Mouse (Mus musculus): Measurements from ENCODE around the gene Ripk3. TPM values are rescaled to one million over a fixed set of nuclear protein-coding genes. Genes with fewer than 3 reads are reported as not detected.

The Ripk3 gene
- 42.5 and 51.4 TPM in 2 replicates for polyA plus RNA-seq (2014; fragmentation: Nextera tagmentation; extraction: Ambion mirVana)

DNA sequence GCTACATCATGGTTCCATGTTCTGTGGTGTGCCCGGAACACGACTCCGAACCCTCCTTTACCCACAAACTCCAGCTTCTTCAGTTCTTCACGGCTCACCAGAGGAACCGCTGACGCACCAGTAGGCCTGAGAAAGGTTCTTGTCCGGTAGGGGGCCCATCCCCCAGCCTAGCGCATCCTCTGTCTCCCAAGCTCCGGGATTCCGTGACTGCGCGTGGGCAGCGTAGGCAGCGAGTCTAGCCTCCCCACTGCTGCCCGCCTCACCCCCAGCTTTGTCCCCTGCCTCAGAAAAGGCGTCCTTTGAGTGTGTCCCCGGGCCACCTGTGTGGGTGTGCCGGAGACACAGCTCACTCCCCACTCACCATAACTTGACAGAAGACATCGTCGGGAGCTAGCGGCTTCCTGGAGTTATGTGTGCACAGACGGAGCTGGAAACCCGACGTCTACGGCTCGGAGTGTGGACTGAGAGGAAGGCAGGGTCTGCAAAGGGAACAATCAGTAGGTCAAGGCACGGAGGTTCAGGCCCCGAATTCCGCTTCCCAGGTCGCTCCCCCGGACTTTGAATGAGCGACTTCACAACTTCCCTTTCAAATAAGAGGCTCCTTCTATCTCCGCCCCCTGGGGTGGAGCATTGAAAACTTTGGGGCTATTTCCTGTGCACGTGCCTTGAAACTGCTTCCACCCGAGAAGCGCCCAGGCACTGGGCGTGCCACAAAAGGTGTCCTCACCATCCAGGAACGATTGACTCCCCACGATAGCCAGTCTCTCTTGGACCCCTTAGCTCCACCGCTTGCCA, at the start of gene Ripk3:
Ripk3 (minus strand) TSS at position 610 of the 795 bp plus-strand sequence.
- peaks cover 18% of the 10 kb centered on the region; the same call in 1 of the 2 replicates for H3K27me3 ChIP-seq (ENCODE audit: insufficient read depth, low read length)
- H3K36me3 ChIP-seq (ENCODE audit: insufficient read depth), result no peaks in the 10 kb centered on the region
- WGBS, result 4% methylated on average over 40 of the region's 40 CpGs
- no peaks in the 10 kb centered on the region for H3K9me3 ChIP-seq (ENCODE audit: low read depth, low read length)
- H3K4me3 ChIP-seq (ENCODE audit: low read depth, low read length), result peak within 1 kb of the TSS; percentile 44
- peaks cover 8% of the 10 kb centered on the region; the same call in 1 of the 2 replicates for H3K4me1 ChIP-seq (ENCODE audit: insufficient read depth)
- peak within 1 kb of the TSS; percentile 85 for H3K4me2 ChIP-seq
- TF ChIP-seq CTCF (IDR thresholded peaks at IDR 0.05; ENCODE audit: low read depth), result peak; percentile 20; the same call in 1 of the 2 replicates
- DNase-seq, result peak; percentile 79
- ATAC-seq (ENCODE audit: insufficient read depth), result peak; percentile 33; the same call in 1 of the 2 replicates
- peak within 1 kb of the TSS; percentile 46 for H3K9ac ChIP-seq
- no peak within 1 kb of the TSS for H3K27ac ChIP-seq (ENCODE audit: low read depth)

DNA sequence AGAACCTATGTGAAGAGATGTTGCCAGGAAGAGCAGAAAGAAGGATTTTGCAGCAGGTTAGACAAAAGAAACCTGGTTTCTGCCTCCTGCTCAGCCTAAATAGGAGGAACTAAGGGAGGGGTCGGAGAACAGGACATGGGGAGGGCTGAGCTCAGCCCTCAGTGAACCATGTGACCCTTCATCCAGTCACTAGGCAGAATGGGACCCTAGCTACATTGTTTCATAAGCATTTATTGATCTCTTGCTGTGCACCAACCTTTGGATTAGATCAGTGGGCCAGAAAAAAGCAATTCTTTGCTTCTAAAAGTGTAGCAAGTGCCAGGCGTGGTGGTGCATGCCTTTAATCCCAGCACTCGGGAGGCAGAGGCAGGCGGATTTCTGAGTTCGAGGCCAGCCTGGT, 49.6 kb upstream of the Ripk3 start:
- TF ChIP-seq CTCF (IDR thresholded peaks at IDR 0.05; ENCODE audit: low read depth), result no peak
- H3K27ac ChIP-seq (ENCODE audit: low read depth), result no peak overlapping the region
- peaks cover 10% of the 10 kb centered on the region for H3K36me3 ChIP-seq (ENCODE audit: insufficient read depth)
- H3K4me2 ChIP-seq, result no peak overlapping the region
- no peak overlapping the region for H3K9ac ChIP-seq
- H3K27me3 ChIP-seq (ENCODE audit: insufficient read depth, low read length), result no peaks in the 10 kb centered on the region
- ATAC-seq (ENCODE audit: insufficient read depth) (no peak), DNase-seq (no peak)
- WGBS, result 90% methylated on average over 5 of the region's 5 CpGs
- no peak overlapping the region for H3K4me3 ChIP-seq (ENCODE audit: low read depth, low read length)
- no peaks in the 10 kb centered on the region for H3K4me1 ChIP-seq (ENCODE audit: insufficient read depth)
- no peaks in the 10 kb centered on the region for H3K9me3 ChIP-seq (ENCODE audit: low read depth, low read length)

DNA sequence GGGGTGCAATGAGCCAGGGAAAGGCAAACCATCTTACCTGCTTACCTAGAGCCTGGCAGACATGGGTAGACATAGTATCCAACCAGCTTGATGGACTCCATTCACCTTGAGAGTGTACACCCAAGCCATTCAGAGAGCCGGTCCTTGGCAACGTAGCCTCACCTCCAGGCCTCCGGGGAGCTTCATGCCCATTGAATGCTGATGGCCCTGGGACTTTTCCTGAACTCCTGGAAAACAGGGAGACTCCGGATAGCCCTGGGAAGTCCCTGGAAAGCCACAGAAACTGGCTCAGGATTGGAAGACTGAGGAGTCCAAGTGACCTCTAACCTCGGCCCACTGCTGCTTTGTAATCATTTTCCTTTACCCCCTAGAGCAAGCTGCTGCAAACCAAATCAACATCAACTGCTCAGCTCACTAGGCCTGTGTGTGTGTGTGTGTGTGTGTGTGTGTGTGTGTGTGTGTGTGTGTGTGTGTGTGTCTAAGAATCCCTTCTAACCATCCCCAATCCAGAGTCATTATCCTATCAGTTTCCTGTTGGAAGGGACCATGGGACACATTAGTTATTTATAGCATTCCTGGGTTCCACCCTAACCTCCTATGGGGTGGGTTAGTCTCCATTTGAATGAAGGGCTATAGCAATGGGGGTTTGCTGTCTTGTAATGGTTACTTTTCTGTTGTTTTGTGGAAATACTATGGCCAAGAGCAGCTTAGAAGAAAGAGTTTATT, 46.3 kb upstream of the Ripk3 start:
- Histone ChIP-seq H3K4me3 (ENCODE audit: low read depth, low read length) (no peak overlapping the region), H3K9ac (no peak overlapping the region), H3K4me1 (ENCODE audit: insufficient read depth) (no peaks in the 10 kb centered on the region), H3K36me3 (ENCODE audit: insufficient read depth) (peaks cover 38% of the 10 kb centered on the region), H3K27ac (ENCODE audit: low read depth) (no peak overlapping the region), H3K4me2 (no peak overlapping the region), H3K9me3 (ENCODE audit: low read depth, low read length) (no peaks in the 10 kb centered on the region), H3K27me3 (ENCODE audit: insufficient read depth, low read length) (no peaks in the 10 kb centered on the region)
- DNase-seq (peak; percentile 36), ATAC-seq (ENCODE audit: insufficient read depth) (no peak)
- no peak for TF ChIP-seq CTCF (IDR thresholded peaks at IDR 0.05; ENCODE audit: low read depth)
- 73% methylated on average over 5 of the region's 5 CpGs for WGBS

DNA sequence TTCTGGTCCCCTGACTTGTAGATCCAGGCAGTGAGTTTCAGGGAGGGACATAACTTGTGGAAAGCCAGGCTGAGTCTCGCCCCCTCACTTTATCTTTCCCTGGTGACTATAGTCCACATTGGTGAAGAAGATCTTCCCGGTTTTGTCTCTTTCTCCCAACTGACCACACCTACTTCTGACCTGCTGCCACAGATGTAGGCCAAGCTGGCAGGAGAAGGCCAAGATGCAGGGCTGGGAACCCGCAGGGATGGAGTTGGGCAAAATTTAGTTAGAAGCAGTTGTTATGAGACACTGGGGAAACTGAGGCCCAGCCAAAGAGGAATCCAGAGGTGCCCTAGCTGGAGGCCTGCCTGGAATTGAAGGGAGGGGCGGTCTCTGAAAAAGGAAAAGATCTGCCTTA, 44.5 kb upstream of the Ripk3 start:
- H3K27me3 ChIP-seq (ENCODE audit: insufficient read depth, low read length), result no peaks in the 10 kb centered on the region
- no peak for DNase-seq
- no peaks in the 10 kb centered on the region for H3K9me3 ChIP-seq (ENCODE audit: low read depth, low read length)
- no peak overlapping the region for H3K4me3 ChIP-seq (ENCODE audit: low read depth, low read length)
- no peak overlapping the region for H3K4me2 ChIP-seq
- 74% methylated on average over 4 of the region's 4 CpGs for WGBS
- no peak overlapping the region for H3K9ac ChIP-seq
- H3K36me3 ChIP-seq (ENCODE audit: insufficient read depth), result peaks cover 57% of the 10 kb centered on the region
- no peak for TF ChIP-seq CTCF (IDR thresholded peaks at IDR 0.05; ENCODE audit: low read depth)
- no peak for ATAC-seq (ENCODE audit: insufficient read depth)
- no peak overlapping the region for H3K27ac ChIP-seq (ENCODE audit: low read depth)
- no peaks in the 10 kb centered on the region for H3K4me1 ChIP-seq (ENCODE audit: insufficient read depth)

DNA sequence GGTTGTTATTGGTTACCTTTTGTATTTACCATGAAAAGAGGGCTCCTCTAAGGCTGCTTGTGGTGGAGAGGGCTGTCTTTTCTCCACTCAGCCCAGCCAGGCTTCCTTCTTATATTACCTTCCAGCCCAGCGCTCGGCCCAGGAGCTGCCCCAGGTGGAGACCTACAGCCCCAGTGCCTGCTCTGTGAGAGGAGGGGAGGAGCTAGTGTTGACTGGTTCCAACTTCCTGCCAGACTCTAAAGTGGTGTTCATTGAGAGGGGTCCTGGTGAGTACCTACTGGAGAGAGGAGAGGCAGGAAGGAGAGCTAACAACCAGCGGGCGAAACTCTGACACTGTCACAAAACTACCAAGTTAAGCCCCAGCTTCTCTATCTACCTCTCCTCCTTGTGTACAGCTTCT, 41.7 kb upstream of the Ripk3 start:
- Histone ChIP-seq H3K4me2 (no peak overlapping the region), H3K4me1 (ENCODE audit: insufficient read depth) (no peaks in the 10 kb centered on the region; the same call in 1 of the 2 replicates), H3K27me3 (ENCODE audit: insufficient read depth, low read length) (no peaks in the 10 kb centered on the region), H3K9me3 (ENCODE audit: low read depth, low read length) (no peaks in the 10 kb centered on the region), H3K27ac (ENCODE audit: low read depth) (no peak overlapping the region), H3K36me3 (ENCODE audit: insufficient read depth) (peaks cover 77% of the 10 kb centered on the region), H3K4me3 (ENCODE audit: low read depth, low read length) (no peak overlapping the region), H3K9ac (no peak overlapping the region)
- no peak for TF ChIP-seq CTCF (IDR thresholded peaks at IDR 0.05; ENCODE audit: low read depth)
- 62% methylated on average over 4 of the region's 4 CpGs for WGBS
- ATAC-seq (ENCODE audit: insufficient read depth) (no peak), DNase-seq (no peak)

DNA sequence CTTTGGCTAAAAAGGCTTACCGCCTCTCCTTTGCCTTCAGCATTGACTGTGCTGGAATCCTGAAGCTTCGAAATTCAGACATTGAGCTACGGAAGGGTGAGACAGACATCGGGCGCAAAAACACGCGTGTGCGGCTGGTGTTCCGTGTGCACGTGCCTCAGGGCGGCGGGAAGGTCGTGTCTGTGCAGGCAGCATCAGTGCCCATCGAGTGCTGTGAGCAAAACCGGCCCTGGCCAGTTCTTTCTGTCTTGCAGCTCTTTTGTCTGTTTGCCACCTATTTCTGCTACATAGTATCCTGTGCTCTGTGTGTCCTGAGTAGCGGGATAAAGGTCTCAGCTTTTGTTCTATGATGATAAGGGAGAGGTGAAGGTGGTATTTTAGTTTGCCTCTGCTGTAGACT, 41.2 kb upstream of the Ripk3 start:
- no peak overlapping the region for H3K27ac ChIP-seq (ENCODE audit: low read depth)
- no peak for TF ChIP-seq CTCF (IDR thresholded peaks at IDR 0.05; ENCODE audit: low read depth)
- H3K4me2 ChIP-seq, result no peak overlapping the region
- no peaks in the 10 kb centered on the region; the same call in 1 of the 2 replicates for H3K4me1 ChIP-seq (ENCODE audit: insufficient read depth)
- H3K4me3 ChIP-seq (ENCODE audit: low read depth, low read length), result no peak overlapping the region
- H3K9me3 ChIP-seq (ENCODE audit: low read depth, low read length), result no peaks in the 10 kb centered on the region
- H3K27me3 ChIP-seq (ENCODE audit: insufficient read depth, low read length), result no peaks in the 10 kb centered on the region
- ATAC-seq (ENCODE audit: insufficient read depth) (no peak), DNase-seq (no peak)
- WGBS, result 88% methylated on average over 16 of the region's 16 CpGs
- no peak overlapping the region for H3K9ac ChIP-seq
- H3K36me3 ChIP-seq (ENCODE audit: insufficient read depth), result peaks cover 77% of the 10 kb centered on the region

DNA sequence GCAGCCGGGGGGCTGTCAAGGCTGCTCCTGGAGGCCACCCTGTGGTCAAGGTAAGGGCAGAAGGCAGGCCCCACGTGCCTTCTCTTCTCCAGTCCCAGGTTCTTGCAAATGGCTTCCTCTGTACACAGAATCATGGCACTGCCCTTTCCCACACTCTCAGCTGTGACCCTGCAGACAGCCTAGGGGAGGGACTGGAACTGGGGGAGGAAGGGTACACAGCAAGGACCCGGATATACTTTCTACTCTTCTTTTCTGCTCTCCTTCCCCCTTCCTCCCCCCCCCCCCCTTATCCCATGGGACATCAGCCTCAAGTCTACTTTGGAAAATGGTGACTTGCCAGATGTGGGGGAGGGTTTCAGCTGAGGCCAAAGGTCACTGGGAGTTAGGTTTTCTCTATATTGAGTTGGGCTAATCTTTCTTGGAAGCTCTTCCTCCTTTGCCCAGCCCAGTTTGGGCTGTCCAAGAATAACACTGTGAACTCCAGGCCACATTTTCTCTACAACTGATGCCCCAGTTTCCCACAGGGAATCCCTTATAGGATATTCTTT, 40.1 kb upstream of the Ripk3 start:
- no peaks in the 10 kb centered on the region for H3K9me3 ChIP-seq (ENCODE audit: low read depth, low read length)
- H3K4me1 ChIP-seq (ENCODE audit: insufficient read depth), result no peaks in the 10 kb centered on the region; the same call in 1 of the 2 replicates
- no peak overlapping the region for H3K9ac ChIP-seq
- no peak overlapping the region for H3K27ac ChIP-seq (ENCODE audit: low read depth)
- WGBS, result 42% methylated on average over 3 of the region's 3 CpGs
- H3K27me3 ChIP-seq (ENCODE audit: insufficient read depth, low read length), result no peaks in the 10 kb centered on the region
- ATAC-seq (ENCODE audit: insufficient read depth) (no peak), DNase-seq (peak; percentile 62)
- H3K4me3 ChIP-seq (ENCODE audit: low read depth, low read length), result no peak overlapping the region
- no peak for TF ChIP-seq CTCF (IDR thresholded peaks at IDR 0.05; ENCODE audit: low read depth)
- peak overlapping the region; percentile 92 for H3K4me2 ChIP-seq
- H3K36me3 ChIP-seq (ENCODE audit: insufficient read depth), result peaks cover 71% of the 10 kb centered on the region

Data from lung, embryonic 14.5 days (tissue).